Mouse (Mus musculus) small intestine, adult 2 months (tissue): Measurements from ENCODE around the gene Parva.

Experiments
- CTCF ChIP-seq: fragments of 200-500 bp; IDR thresholded peaks from 2 replicates; pipeline ENCODE4 v1.5.1; 2012; ENCODE audit warnings: low read depth, mild to moderate bottlenecking, control low read depth, inconsistent platforms, low read length, moderate library complexity, mixed read lengths; ENCODE audit not compliant: insufficient replicate concordance, insufficient read length; ENCODE audit errors: extremely low read depth
- POLR2A ChIP-seq: fragments of 200-500 bp; IDR thresholded peaks from 2 replicates; pipeline ENCODE4 v1.6.1; 2012; ENCODE audit warnings: low read depth, mild to moderate bottlenecking, control low read depth, inconsistent platforms, low read length, moderate library complexity

DNA sequence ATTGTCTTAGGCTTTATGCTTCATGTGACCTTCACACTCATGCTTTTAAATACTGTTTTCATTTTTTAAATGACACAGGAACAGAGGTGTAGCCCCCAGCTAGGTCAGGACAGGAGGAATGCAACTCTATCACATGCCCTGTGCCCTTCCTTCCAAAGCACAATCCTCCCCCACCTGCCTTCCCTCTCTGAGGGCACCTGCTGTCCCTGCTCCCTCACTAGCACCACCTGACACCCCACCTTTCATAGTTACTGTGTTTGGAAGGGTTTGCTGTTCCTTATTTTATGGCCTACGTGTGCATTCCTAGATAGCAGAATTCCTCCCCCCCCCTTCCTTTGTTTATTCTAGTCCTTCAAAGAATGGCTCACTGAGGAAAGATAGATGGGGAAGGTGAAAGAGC, 160.1 kb downstream of the Parva start:
- TF ChIP-seq POLR2A (no peak), CTCF (no peak)
